Mouse (Mus musculus) heart, embryonic 11.5 days (tissue): ENCODE data around the gene Rtn2. TPM values are rescaled to one million over a fixed set of nuclear protein-coding genes. Genes with fewer than 3 reads are reported as not detected.
"Not testable (repeated sequence)": the region's sequence is repeated elsewhere in the genome, so short reads cannot be mapped to it uniquely, and the experiment has no call there.

Experiments used
- ATAC-seq: fragments of 200-750 bp; cut with Nextera tagmentation; replicated peaks from 2 replicates; pipeline ENCODE4 v1.8.0; 2017; ENCODE audit warnings: moderate library complexity; ENCODE audit not compliant: insufficient number of reproducible peaks, low FRiP score, low TSS enrichment
- H3K27ac ChIP-seq: fragments of 300-500 bp; sonication (generic); 2 replicates; pipeline ENCODE4 v1.5.1; 2014; ENCODE audit warnings: mild to moderate bottlenecking, low read depth, low read length
- H3K27me3 ChIP-seq: fragments of 300-500 bp; sonication (generic); 2 replicates; pipeline ENCODE4 v1.6.1; 2014; ENCODE audit warnings: mild to moderate bottlenecking, low read length, mixed read lengths; ENCODE audit not compliant: control insufficient read depth, insufficient read depth
- H3K36me3 ChIP-seq: fragments of 300-500 bp; sonication (generic); 2 replicates; pipeline ENCODE4 v1.6.1; 2014; ENCODE audit warnings: mild to moderate bottlenecking, low read length, moderate library complexity, mixed read lengths; ENCODE audit not compliant: control insufficient read depth, insufficient read depth
- H3K4me1 ChIP-seq: fragments of 300-500 bp; sonication (generic); 2 replicates; pipeline ENCODE4 v1.6.1; 2014; ENCODE audit warnings: low read length; ENCODE audit not compliant: control insufficient read depth, insufficient read depth
- H3K4me2 ChIP-seq: fragments of 300-500 bp; sonication (generic); 2 replicates; pipeline ENCODE4 v1.6.1; 2014; ENCODE audit warnings: mild to moderate bottlenecking, moderate library complexity
- H3K4me3 ChIP-seq: fragments of 300-500 bp; sonication (generic); 2 replicates; pipeline ENCODE4 v1.5.1; 2014; ENCODE audit warnings: low read depth, low read length
- H3K9ac ChIP-seq: fragments of 300-500 bp; sonication (generic); 2 replicates; pipeline ENCODE4 v1.6.1; 2014; ENCODE audit warnings: mild to moderate bottlenecking, low read depth, low read length, moderate library complexity
- H3K9me3 ChIP-seq: fragments of 300-500 bp; sonication (generic); replicated peaks from 2 replicates; pipeline ENCODE4 v1.6.1; 2016; ENCODE audit warnings: low read length; ENCODE audit not compliant: control insufficient read depth
- WGBS: fragments of 180-500 bp; shearing (Covaris S2); extraction: QIAGEN DNeasy Blood & Tissue Kit; methylation state at CpG from one replicate; pipeline ENCODE4 v1.1.7; 2014; ENCODE audit not compliant: insufficient replicate concordance; 5-methylcytosine and 5-hydroxymethylcytosine counted together
- polyA plus RNA-seq: library from polyadenylated mRNA; unstranded; fragments of >200 nt; fragmentation: Nextera tagmentation; extraction: Ambion mirVana; gene quantifications from 2 replicates; pipeline ENCODE4 v1.2.1, GENCODE M21; 2014

Gene Rtn2
- polyA plus RNA-seq, 1 experiment from 2014 or later: 25.3 TPM

GRCm38 (mm10) chr7:19270509-19271237 is 11.8 kb upstream of the Rtn2 start:
- peak overlapping the region; percentile 98 for H3K27ac ChIP-seq
- peak overlapping the region; percentile 86 for H3K4me2 ChIP-seq
- ATAC-seq: no peak
- peak overlapping the region; percentile 95 for H3K4me3 ChIP-seq
- H3K36me3 ChIP-seq: no peaks in the 10 kb centered on the region; the same call in 1 of the 2 replicates
- under 1% methylated on average over 16 of the region's 21 CpGs for WGBS
- no peaks in the 10 kb centered on the region for H3K9me3 ChIP-seq
- peaks cover 37% of the 10 kb centered on the region for H3K4me1 ChIP-seq
- peak overlapping the region; percentile 98 for H3K9ac ChIP-seq
- no peaks in the 10 kb centered on the region for H3K27me3 ChIP-seq

GRCm38 (mm10) chr7:19271238-19272172 is 10.9 kb upstream of the Rtn2 start, which contains the start of gene Vasp:
Gene Vasp, minus strand, starts transcription at chr7:19271817.
- H3K4me2 ChIP-seq: peak within 1 kb of the TSS; percentile 86
- 0% methylated on average over 54 of the region's 62 CpGs for WGBS
- H3K9ac ChIP-seq: peak within 1 kb of the TSS; percentile 98
- ATAC-seq: peak; percentile 70
- H3K4me3 ChIP-seq: peak within 1 kb of the TSS; percentile 95
- H3K27ac ChIP-seq: peak within 1 kb of the TSS; percentile 98
- peaks cover 29% of the 10 kb centered on the region for H3K4me1 ChIP-seq
- H3K36me3 ChIP-seq: no peaks in the 10 kb centered on the region
- H3K9me3 ChIP-seq: no peaks in the 10 kb centered on the region
- no peaks in the 10 kb centered on the region for H3K27me3 ChIP-seq

GRCm38 (mm10) chr7:19272173-19272764 is 10.2 kb upstream of the Rtn2 start:
- Histone ChIP-seq H3K27ac (peak overlapping the region; percentile 98), H3K9me3 (no peaks in the 10 kb centered on the region), H3K4me3 (peak overlapping the region; percentile 95), H3K4me1 (peaks cover 21% of the 10 kb centered on the region), H3K36me3 (no peaks in the 10 kb centered on the region), H3K27me3 (no peaks in the 10 kb centered on the region; the same call in 1 of the 2 replicates), H3K9ac (peak overlapping the region; percentile 98), H3K4me2 (peak overlapping the region; percentile 86)
- under 1% methylated on average over 36 of the region's 36 CpGs for WGBS
- ATAC-seq: peak; percentile 60

- Histone ChIP-seq H3K27ac (no peak overlapping the region), H3K4me3 (no peak overlapping the region), H3K27me3 (peaks cover 39% of the 10 kb centered on the region), H3K36me3 (no peaks in the 10 kb centered on the region), H3K9me3 (no peaks in the 10 kb centered on the region), H3K4me2 (no peak overlapping the region), H3K4me1 (peaks cover 4% of the 10 kb centered on the region; the same call in 1 of the 2 replicates), H3K9ac (no peak overlapping the region)
- 49% methylated on average over 4 of the region's 4 CpGs for WGBS
- no peak for ATAC-seq
Measured at GRCm38 (mm10) chr7:19276253-19276652, 6.2 kb upstream of the Rtn2 start.

- WGBS: 3% methylated on average over 34 of the region's 34 CpGs
- no peak overlapping the region for H3K9ac ChIP-seq
- H3K27ac ChIP-seq: no peak overlapping the region
- peaks cover 4% of the 10 kb centered on the region; the same call in 1 of the 2 replicates for H3K4me1 ChIP-seq
- peak overlapping the region; percentile 39 for H3K4me3 ChIP-seq
- H3K4me2 ChIP-seq: peak overlapping the region; percentile 62
- no peaks in the 10 kb centered on the region for H3K9me3 ChIP-seq
- H3K36me3 ChIP-seq: no peaks in the 10 kb centered on the region
- peaks cover 55% of the 10 kb centered on the region for H3K27me3 ChIP-seq
- ATAC-seq: no peak
Measured at GRCm38 (mm10) chr7:19279052-19279451, 3.4 kb upstream of the Rtn2 start.

- Histone ChIP-seq H3K36me3 (no peaks in the 10 kb centered on the region), H3K4me2 (peak within 1 kb of the TSS; percentile 62), H3K4me3 (peak within 1 kb of the TSS; percentile 39), H3K9ac (no peak within 1 kb of the TSS), H3K4me1 (peaks cover 4% of the 10 kb centered on the region; the same call in 1 of the 2 replicates), H3K27ac (no peak within 1 kb of the TSS), H3K27me3 (peaks cover 55% of the 10 kb centered on the region), H3K9me3 (no peaks in the 10 kb centered on the region)
- 1% methylated on average over 46 of the region's 46 CpGs for WGBS
- ATAC-seq: no peak
Measured at GRCm38 (mm10) chr7:19279581-19280114, 2.8 kb upstream of the Rtn2 start, which contains the start of gene Ppm1n. Gene Ppm1n, minus strand, starts transcription at chr7:19280064.

GRCm38 (mm10) chr7:19281680-19282304 is 632 bp upstream of the Rtn2 start:
- H3K36me3 ChIP-seq, H3K9me3 ChIP-seq, ATAC-seq, H3K27ac ChIP-seq, H3K9ac ChIP-seq, H3K4me1 ChIP-seq: not testable (repeated sequence)
- Histone ChIP-seq H3K27me3 (peaks cover 55% of the 10 kb centered on the region), H3K4me2 (peak overlapping the region; percentile 71), H3K4me3 (peak overlapping the region; percentile 40)
- 33% methylated on average over 6 of the region's 6 CpGs for WGBS
